Mouse (Mus musculus) heart, embryonic 10.5 days (tissue): Measurements from ENCODE around the gene Tnfaip8l3. TPM values are rescaled to one million over a fixed set of nuclear protein-coding genes. Genes with fewer than 3 reads are reported as not detected.
"Not testable (repeated sequence)": the region's sequence is repeated elsewhere in the genome, so short reads cannot be mapped to it uniquely, and the experiment has no call there.

Source experiments
- DNase-seq: peaks from one replicate; pipeline ENCODE4 v3.0.0-alpha.2; 2017; ENCODE audit warnings: low spot score
- H3K27ac ChIP-seq: fragments of 300-500 bp; sonication (generic); 2 replicates; pipeline ENCODE4 v1.5.1; 2016; ENCODE audit warnings: mild to moderate bottlenecking
- H3K27me3 ChIP-seq: fragments of 300-500 bp; sonication (generic); 2 replicates; pipeline ENCODE4 v1.6.1; 2016; ENCODE audit warnings: mild to moderate bottlenecking; ENCODE audit not compliant: poor library complexity, insufficient read depth, severe bottlenecking
- H3K36me3 ChIP-seq: fragments of 300-500 bp; sonication (generic); 2 replicates; pipeline ENCODE4 v1.6.1; 2016; ENCODE audit warnings: mild to moderate bottlenecking, moderate library complexity
- H3K4me1 ChIP-seq: fragments of 300-500 bp; sonication (generic); 2 replicates; pipeline ENCODE4 v1.6.1; 2016; ENCODE audit warnings: mild to moderate bottlenecking
- H3K4me3 ChIP-seq: fragments of 300-500 bp; sonication (generic); 2 replicates; pipeline ENCODE4 v1.5.1; 2016; ENCODE audit warnings: mild to moderate bottlenecking, moderate library complexity
- H3K9me3 ChIP-seq: fragments of 300-500 bp; sonication (generic); 2 replicates; pipeline ENCODE4 v1.6.1; 2016; ENCODE audit warnings: mild to moderate bottlenecking, moderate library complexity
- WGBS: fragments of 180-500 bp; shearing (Covaris S2); methylation state at CpG from one replicate; pipeline ENCODE4 v1.1.7; 2016; 5-methylcytosine and 5-hydroxymethylcytosine counted together
- polyA plus RNA-seq: library from polyadenylated mRNA; unstranded; fragments of >200 nt; fragmentation: Nextera tagmentation; extraction: Ambion mirVana; gene quantifications from 2 replicates; pipeline ENCODE4 v1.2.1, GENCODE M21; 2016

Gene Tnfaip8l3
- polyA plus RNA-seq, 1 experiment from 2014 or later, result 0.03 TPM

DNA sequence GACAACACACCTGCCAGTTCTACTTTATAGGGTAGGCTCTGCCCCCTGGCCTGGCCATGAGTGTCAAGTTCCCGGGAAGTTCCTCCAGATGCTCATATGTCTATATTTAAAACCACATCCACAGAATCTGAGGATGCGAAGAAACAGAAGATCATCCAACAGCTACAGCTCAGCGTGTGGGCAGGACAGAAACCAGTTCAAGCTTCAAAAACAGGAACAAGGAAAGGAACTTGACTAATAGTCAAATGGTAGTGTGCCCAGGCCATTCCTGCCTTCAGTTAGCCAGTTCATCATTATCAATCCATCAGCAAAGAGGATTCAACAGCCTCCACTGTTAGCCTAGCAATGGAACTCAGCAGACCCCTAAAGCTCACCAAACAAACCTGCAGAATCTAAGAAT lies 4.5 kb downstream of the Tnfaip8l3 start:
- no peak for DNase-seq
- WGBS, result 78% methylated on average over 3 of the region's 3 CpGs
- no peak overlapping the region for H3K4me3 ChIP-seq
- H3K36me3 ChIP-seq, result no peaks in the 10 kb centered on the region
- no peak overlapping the region for H3K27ac ChIP-seq
- peaks cover 28% of the 10 kb centered on the region for H3K27me3 ChIP-seq
- no peaks in the 10 kb centered on the region for H3K9me3 ChIP-seq
- H3K4me1 ChIP-seq, result peaks cover 8% of the 10 kb centered on the region

GRCm38 (mm10) chr9:54061666-54062065 lies 6.5 kb downstream of the Tnfaip8l3 start:
- H3K4me3 ChIP-seq, result no peak overlapping the region
- WGBS, result 80% methylated on average over 5 of the region's 5 CpGs
- H3K36me3 ChIP-seq, result no peaks in the 10 kb centered on the region
- DNase-seq, result no peak
- peaks cover 10% of the 10 kb centered on the region for H3K27me3 ChIP-seq
- H3K4me1 ChIP-seq, result no peaks in the 10 kb centered on the region
- H3K9me3 ChIP-seq, result no peaks in the 10 kb centered on the region
- no peak overlapping the region for H3K27ac ChIP-seq

DNA sequence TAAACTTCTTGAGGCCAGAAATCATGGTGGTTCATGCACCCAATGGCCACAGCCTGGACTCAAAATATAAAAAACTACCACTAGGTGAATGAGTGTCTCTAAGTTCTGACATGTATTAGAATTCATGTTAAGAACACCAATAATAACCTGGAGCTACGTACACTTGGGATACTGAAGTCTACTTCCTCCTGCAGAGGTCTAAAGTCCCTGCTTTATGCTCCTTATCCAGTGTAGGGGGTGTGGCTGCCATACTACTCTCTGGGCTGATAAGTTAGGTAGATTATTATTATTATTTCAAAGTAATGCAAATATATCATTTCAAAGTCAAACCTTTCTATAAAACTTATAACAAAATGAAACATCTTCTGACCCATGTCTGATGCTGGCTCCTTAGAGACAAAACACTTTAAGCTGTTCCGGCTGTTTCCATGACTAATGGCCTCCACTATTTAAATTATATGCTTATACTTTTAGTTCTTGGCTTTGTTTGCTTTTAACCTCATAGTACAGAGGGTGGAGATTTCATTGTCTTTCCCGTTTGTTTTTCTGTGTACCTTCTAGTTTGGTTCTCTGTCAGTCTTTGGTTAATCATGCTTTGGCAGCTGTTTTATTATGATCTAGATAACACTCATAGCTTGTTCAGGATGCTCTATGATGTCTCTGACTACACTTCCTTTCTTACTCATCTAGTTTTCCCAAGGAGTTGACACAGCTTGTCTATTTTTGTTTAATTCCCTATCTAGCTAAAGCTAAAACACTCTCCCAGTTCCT lies 16.7 kb downstream of the Tnfaip8l3 start:
- Histone ChIP-seq H3K36me3 (no peaks in the 10 kb centered on the region), H3K27ac (no peak overlapping the region), H3K9me3 (no peaks in the 10 kb centered on the region), H3K4me1 (no peaks in the 10 kb centered on the region), H3K4me3 (no peak overlapping the region), H3K27me3 (no peaks in the 10 kb centered on the region)
- 75% methylated on average over 3 of the region's 3 CpGs for WGBS
- DNase-seq, result no peak

DNA sequence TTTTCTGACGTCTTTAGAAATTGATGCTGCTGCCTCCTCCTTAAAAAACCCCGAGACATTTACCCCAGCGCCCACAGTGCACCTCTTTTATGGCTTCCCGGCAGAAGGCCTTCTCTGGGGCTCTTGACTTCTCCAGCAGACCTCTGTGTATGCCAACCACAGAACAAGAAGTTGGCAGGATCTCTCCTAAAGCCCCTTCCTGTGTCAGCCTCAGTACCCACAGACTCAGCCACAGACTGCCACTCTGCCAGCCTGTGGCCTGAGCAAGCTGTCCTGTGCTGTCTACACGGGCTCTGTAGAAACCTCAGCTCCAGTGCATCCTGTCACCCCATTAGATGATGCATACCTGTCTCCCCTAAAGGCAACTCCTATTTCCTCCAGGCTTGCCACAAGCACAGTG lies 19.2 kb downstream of the Tnfaip8l3 start:
- no peaks in the 10 kb centered on the region for H3K9me3 ChIP-seq

DNA sequence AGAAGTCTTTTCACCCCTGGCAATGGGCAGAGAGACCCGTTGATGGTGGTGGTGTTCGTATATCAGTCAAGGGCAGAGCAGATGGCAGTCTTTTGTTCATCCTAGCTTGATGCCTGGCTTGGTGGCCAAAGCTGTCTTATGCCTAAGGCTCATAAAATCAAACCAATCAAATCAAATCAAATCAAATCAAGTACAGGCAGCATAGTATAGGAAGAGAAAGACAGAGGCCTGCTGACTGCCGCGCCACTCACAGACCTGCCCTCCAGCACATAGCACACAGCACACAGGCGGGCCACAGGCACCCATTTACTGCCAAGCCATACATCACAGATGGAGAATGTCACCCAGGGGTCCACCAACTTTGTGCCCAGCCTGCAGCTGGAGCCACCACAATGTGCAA lies 25.1 kb downstream of the Tnfaip8l3 start:
- 92% methylated on average over 5 of the region's 5 CpGs for WGBS

More for the DNA sequence above, 19.2 kb downstream of the Tnfaip8l3 start:
- H3K27ac ChIP-seq, result no peak overlapping the region
- no peak overlapping the region for H3K4me3 ChIP-seq
- H3K36me3 ChIP-seq, result no peaks in the 10 kb centered on the region
- H3K27me3 ChIP-seq, result no peaks in the 10 kb centered on the region
- 74% methylated on average over 5 of the region's 5 CpGs for WGBS
- no peak for DNase-seq
- H3K4me1 ChIP-seq, result no peaks in the 10 kb centered on the region

GRCm38 (mm10) chr9:54037717-54038116 lies 30.5 kb downstream of the Tnfaip8l3 start:
- H3K9me3 ChIP-seq, result no peaks in the 10 kb centered on the region
- no peak overlapping the region for H3K4me3 ChIP-seq
- no peak overlapping the region for H3K27ac ChIP-seq
- H3K36me3 ChIP-seq, result no peaks in the 10 kb centered on the region
- no peaks in the 10 kb centered on the region for H3K4me1 ChIP-seq
- WGBS, result 82% methylated on average over 9 of the region's 9 CpGs
- no peak for DNase-seq
- H3K27me3 ChIP-seq, result no peaks in the 10 kb centered on the region

More for the DNA sequence above, 25.1 kb downstream of the Tnfaip8l3 start:
- DNase-seq, result no peak
- no peak overlapping the region for H3K27ac ChIP-seq
- no peaks in the 10 kb centered on the region for H3K36me3 ChIP-seq
- H3K27me3 ChIP-seq, result no peaks in the 10 kb centered on the region
- H3K4me1 ChIP-seq, result no peaks in the 10 kb centered on the region
- H3K4me3 ChIP-seq, result no peak overlapping the region
- H3K9me3 ChIP-seq, result no peaks in the 10 kb centered on the region

DNA sequence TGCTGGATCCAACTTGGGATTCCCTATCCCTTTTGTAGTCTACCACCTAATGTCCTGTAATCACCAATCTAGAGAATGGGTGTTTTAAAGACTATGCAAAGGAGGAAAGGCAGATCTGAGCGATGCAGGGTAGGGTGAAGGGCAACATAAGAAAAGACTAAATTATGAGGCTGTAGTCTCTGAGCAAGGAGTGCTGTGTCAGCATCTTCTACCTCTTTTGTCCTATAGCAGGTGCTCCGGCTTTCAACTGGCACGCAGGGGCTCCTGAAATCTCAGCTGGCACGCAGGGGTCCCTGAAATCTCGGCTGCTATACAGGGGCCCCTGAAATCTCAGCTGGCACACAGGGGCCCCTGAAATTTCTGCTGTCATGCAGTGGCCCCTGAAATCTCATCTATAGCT lies 33.5 kb downstream of the Tnfaip8l3 start:
- Histone ChIP-seq H3K36me3 (no peaks in the 10 kb centered on the region), H3K27ac (no peak overlapping the region), H3K9me3 (no peaks in the 10 kb centered on the region), H3K4me1 (no peaks in the 10 kb centered on the region), H3K4me3 (no peak overlapping the region), H3K27me3 (no peaks in the 10 kb centered on the region)
- 76% methylated on average over 5 of the region's 5 CpGs for WGBS
- no peak for DNase-seq

DNA sequence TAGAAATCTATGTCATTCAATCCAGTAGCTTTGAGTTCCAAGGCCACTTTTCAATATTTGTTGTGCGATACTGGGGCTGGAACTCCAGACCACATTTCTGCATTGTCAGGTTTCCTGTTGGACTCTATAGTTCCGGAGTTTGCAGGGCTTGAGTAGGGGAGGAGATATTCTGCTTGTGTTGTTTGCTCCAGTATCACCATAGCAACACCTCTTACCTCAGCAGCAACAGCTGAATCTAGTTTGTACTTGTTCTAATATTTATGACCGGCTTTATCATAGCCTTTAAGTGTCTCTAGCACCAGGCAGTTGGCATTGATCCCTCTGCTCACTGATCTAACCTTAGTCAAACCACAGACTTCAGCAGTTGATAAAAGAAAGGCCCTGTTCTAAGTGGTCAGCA lies 45.4 kb downstream of the Tnfaip8l3 start:
- Histone ChIP-seq H3K4me1 (no peaks in the 10 kb centered on the region), H3K27me3 (no peaks in the 10 kb centered on the region), H3K27ac (no peak overlapping the region), H3K36me3 (no peaks in the 10 kb centered on the region), H3K4me3 (no peak overlapping the region), H3K9me3 (no peaks in the 10 kb centered on the region)
- WGBS, result 77% methylated on average over 3 of the region's 3 CpGs
- DNase-seq, result no peak

DNA sequence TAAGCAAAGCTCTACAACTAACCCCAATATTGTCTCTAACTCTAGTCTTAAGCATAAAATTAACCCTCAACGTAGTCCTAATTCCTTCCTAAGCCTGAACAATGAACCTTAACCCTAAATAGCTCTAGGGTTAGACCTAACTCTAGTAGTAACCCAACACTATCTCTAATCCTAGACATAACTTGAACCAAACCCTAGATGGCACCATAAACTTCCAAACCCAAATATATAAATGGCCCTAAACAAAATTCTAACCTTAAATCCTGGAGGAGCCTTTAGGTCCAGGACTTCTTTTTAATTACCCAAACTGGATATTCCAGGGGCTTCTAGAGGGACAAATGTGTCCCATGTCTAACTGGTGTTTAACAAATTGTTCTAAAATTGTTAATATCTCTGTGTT lies 73.7 kb downstream of the Tnfaip8l3 start:
- WGBS, result 69% methylated on average over 1 of the region's 1 CpGs
- H3K27ac ChIP-seq, result no peak overlapping the region
- H3K4me1 ChIP-seq, result no peaks in the 10 kb centered on the region
- no peaks in the 10 kb centered on the region for H3K27me3 ChIP-seq
- DNase-seq, result no peak
- no peaks in the 10 kb centered on the region for H3K36me3 ChIP-seq
- H3K9me3 ChIP-seq, result no peaks in the 10 kb centered on the region
- H3K4me3 ChIP-seq, result no peak overlapping the region

DNA sequence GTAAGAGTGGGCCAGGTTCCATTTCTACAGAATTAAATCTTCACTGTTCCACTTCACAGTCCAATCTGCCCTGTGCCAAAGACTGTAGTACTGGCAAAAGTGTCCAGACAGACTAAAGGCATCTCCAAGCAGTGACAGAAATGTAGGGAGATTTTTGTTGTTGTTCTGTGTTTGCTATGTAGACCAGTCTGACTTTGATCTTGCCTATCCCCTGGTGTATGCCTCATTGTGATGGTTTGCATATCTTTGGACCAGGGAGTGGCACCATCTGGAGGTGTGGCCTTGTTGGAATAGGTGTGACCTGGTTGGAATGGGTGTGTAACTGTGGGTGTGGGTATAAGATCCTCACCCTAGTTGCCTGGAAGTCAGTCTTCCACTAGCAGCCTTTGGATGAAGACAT lies 75.6 kb downstream of the Tnfaip8l3 start:
- not testable (repeated sequence) for H3K9me3 ChIP-seq, H3K27ac ChIP-seq, H3K27me3 ChIP-seq, H3K4me1 ChIP-seq, DNase-seq, H3K4me3 ChIP-seq, H3K36me3 ChIP-seq

GRCm38 (mm10) chr9:53990921-53991320 lies 77.3 kb downstream of the Tnfaip8l3 start:
- Histone ChIP-seq H3K4me3 (no peak overlapping the region), H3K9me3 (no peaks in the 10 kb centered on the region), H3K27ac (no peak overlapping the region), H3K27me3 (0 out of 2 replicates have a peak, but pooled peaks cover 8% of the 10 kb centered on the region), H3K36me3 (no peaks in the 10 kb centered on the region), H3K4me1 (no peaks in the 10 kb centered on the region)
- DNase-seq, result no peak
- 4% methylated on average over 3 of the region's 3 CpGs for WGBS

DNA sequence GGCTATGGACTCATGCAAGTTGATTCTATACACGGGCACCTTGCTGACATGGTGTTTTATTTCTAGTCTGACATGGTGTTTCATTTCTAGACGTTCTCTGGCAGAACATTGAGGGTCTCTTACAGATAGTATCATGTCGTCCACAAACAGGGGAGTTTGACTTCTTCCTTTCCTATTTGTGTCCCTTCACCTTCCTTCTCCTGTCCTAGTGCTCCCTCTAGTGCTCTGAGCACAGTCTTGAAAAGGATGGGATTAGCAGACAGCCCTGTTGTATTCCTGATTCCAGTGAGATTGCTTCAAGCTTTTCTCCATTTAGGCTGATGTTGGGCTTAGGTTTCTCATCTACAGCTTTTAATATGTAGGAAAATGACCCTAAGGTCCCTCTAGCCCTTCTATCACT lies 81.2 kb downstream of the Tnfaip8l3 start:
- Histone ChIP-seq H3K4me3 (no peak overlapping the region), H3K27ac (no peak overlapping the region), H3K4me1 (no peaks in the 10 kb centered on the region), H3K36me3 (no peaks in the 10 kb centered on the region), H3K9me3 (no peaks in the 10 kb centered on the region), H3K27me3 (peaks cover 14% of the 10 kb centered on the region; the same call in 1 of the 2 replicates)
- no peak for DNase-seq
- 34% methylated on average over 3 of the region's 3 CpGs for WGBS

GRCm38 (mm10) chr9:53984868-53985267 lies 83.3 kb downstream of the Tnfaip8l3 start:
- Histone ChIP-seq H3K27me3 (peaks cover 14% of the 10 kb centered on the region; the same call in 1 of the 2 replicates), H3K27ac (no peak overlapping the region), H3K4me3 (no peak overlapping the region), H3K4me1 (no peaks in the 10 kb centered on the region), H3K36me3 (no peaks in the 10 kb centered on the region), H3K9me3 (no peaks in the 10 kb centered on the region)
- WGBS, result 32% methylated on average over 9 of the region's 9 CpGs
- no peak for DNase-seq

DNA sequence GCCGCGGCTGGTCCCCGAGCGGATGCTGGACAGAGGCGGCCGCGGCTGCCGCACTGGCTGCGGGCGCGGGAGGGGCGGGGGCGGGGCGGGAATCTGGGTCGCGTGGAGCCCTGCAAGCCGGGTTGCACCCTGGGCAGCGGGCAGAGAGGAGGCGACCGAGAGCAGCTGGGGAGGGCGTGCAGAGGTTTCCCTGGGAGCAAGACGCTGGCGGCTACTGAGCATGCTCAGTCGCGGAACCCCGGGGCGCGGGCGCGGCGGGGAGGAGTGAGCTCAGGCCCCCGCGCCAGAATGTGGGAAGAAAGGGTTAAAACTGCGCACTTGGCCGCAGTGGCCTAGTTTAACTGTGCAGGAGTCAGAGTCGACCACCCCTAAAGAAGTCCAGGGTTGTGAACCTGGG lies 93.1 kb downstream of the Tnfaip8l3 start, which contains the start of gene Elmod1:
TSS of gene Elmod1 (minus strand) at position 180 of the 397 bp plus-strand sequence.
- Histone ChIP-seq H3K36me3 (no peaks in the 10 kb centered on the region), H3K4me1 (peaks cover 11% of the 10 kb centered on the region), H3K27ac (no peak within 1 kb of the TSS), H3K27me3 (peaks cover 38% of the 10 kb centered on the region), H3K4me3 (peak within 1 kb of the TSS; percentile 68), H3K9me3 (no peaks in the 10 kb centered on the region)
- WGBS, result under 1% methylated on average over 36 of the region's 36 CpGs
- DNase-seq, result no peak
